Mouse (Mus musculus): ENCODE results near the gene Fem1a. TPM values are rescaled to one million over a fixed set of nuclear protein-coding genes. Genes with fewer than 3 reads are reported as not detected.
"Not testable (repeated sequence)": the region's sequence is repeated elsewhere in the genome, so short reads cannot be mapped to it uniquely, and the experiment has no call there.

Gene Fem1a
- polyA plus RNA-seq, 1 experiment from 2014 or later: 15.3 TPM

DNA sequence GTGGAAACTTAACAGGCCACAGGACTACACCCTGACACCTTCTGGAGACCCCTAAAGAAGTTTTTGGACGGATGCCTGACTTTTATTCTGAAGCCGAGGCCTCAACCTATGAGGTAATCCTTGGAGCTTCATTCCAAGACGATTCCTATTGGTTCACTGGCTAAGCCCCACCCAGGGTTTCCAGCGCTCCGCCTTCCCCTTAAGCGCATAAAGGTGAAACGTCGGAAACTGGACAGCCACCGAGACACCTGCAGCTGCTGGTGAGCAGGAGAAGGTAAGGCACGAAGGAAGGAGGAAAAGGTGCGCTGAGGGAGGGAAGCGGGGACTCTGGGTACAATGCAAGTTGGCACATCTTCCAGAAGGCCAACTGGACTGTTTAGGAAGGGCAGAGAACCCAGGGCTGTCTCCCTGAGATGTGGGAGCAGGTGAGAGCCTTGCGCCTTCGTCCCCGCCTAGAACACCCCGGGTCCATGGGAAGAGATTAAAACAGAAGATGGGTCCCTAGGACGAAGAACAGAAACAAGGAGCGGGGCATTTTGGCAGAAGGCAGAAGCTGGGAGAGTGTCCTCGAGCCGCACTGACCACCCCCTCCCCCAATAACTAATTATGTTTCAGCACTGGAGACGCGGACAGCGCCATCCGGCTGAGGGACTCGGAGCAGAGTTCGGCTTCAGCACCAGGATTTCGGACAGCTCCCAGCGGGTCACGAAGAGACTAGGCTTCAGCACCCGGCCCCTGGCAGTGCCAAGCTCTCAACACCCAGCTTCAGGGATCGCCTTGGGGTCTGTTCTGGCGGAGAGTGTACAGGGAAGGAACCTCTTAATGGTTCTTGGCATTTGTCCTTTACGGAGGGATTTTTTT lies 14.8 kb upstream of the Fem1a start:
- ATAC-seq (replicated peaks; ENCODE audit: low FRiP score, low TSS enrichment, low read depth) (peak; percentile 65; the same call in 1 of the 2 replicates), DNase-seq (ENCODE audit: low spot score) (peak; percentile 99)
- Histone ChIP-seq H3K4me1 (replicated peaks; ENCODE audit: control insufficient read depth, insufficient read depth, low read length) (no peaks in the 10 kb centered on the region), H3K27me3 (replicated peaks; ENCODE audit: control insufficient read depth, insufficient read depth, low read length) (peaks cover 5% of the 10 kb centered on the region; the same call in 1 of the 2 replicates), H3K36me3 (ENCODE audit: control insufficient read depth, insufficient read depth, low read length) (no peaks in the 10 kb centered on the region), H3K9ac (ENCODE audit: low read length) (no peak overlapping the region), H3K4me3 (ENCODE audit: low read depth, low read length) (0 out of 2 replicates have a peak overlapping the region, but pooled peaks have one; percentile 16), H3K27ac (ENCODE audit: low read depth) (no peak overlapping the region), H3K4me2 (ENCODE audit: low read length) (no peak overlapping the region), H3K9me3 (ENCODE audit: control insufficient read depth, low read length) (no peaks in the 10 kb centered on the region)
- under 1% methylated on average over 33 of the region's 33 CpGs for WGBS

DNA sequence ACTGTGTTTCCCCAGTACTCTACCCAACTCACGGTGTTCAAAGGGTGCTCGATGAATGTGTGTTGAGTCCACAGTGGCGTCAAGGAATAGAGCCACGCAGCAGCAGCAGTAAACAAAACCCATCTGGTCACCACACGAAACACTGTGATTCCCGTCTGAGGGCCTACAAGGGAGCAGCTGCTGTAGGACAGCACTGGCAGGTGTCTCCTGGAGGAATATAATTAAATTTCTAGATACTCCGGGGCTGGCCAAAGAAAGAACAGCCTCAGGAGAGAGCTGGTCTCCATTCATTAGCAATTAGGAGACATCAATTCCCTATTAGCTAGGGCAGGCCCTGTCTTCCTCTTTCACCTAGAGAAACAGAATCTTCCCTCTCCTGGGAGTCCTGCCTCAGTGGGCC lies 11.0 kb upstream of the Fem1a start:
- H3K4me2 ChIP-seq (ENCODE audit: low read length): no peak overlapping the region
- no peak overlapping the region for H3K27ac ChIP-seq (ENCODE audit: low read depth)
- WGBS: 57% methylated on average over 7 of the region's 7 CpGs
- no peak overlapping the region for H3K4me3 ChIP-seq (ENCODE audit: low read depth, low read length)
- no peaks in the 10 kb centered on the region for H3K9me3 ChIP-seq (ENCODE audit: control insufficient read depth, low read length)
- ATAC-seq (replicated peaks; ENCODE audit: low FRiP score, low TSS enrichment, low read depth) (no peak), DNase-seq (ENCODE audit: low spot score) (no peak)
- H3K36me3 ChIP-seq (ENCODE audit: control insufficient read depth, insufficient read depth, low read length): no peaks in the 10 kb centered on the region
- H3K4me1 ChIP-seq (replicated peaks; ENCODE audit: control insufficient read depth, insufficient read depth, low read length): no peaks in the 10 kb centered on the region
- H3K9ac ChIP-seq (ENCODE audit: low read length): no peak overlapping the region
- H3K27me3 ChIP-seq (replicated peaks; ENCODE audit: control insufficient read depth, insufficient read depth, low read length): peaks cover 5% of the 10 kb centered on the region; the same call in 1 of the 2 replicates

DNA sequence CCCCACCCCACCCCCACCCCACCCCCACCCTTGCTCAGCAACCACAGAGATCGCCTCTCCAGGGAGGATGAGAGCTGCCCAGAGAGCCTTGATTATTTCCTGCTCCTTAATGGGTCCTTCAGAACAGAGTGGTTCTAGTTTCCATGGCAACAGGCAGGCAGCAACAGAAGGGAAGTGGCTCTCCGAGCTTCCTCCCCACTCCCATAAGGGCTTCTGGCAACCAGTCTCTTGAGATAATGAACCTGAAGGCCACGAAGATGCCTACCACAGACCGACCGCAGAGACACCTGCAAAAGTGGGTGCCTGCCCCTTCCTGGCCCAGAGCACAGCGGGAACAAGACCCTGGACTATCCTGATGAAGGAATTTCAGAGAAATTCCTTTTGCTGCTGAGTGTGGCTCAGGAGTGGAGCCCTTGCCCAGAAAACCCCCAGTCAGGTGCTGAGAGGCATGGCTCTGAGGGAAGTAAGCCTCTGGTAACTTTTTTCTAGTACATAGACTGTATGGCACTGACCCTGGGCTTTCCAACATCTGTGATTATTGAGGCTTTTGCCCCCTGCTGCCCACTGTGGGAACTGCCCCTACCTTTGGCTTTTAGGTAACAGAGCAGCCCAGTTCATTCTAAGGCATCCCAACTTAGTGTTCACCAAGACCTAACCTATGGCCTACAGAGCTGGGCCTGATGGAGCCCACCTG lies 5.3 kb upstream of the Fem1a start:
- Histone ChIP-seq H3K4me2 (ENCODE audit: low read length) (no peak overlapping the region), H3K27ac (ENCODE audit: low read depth) (peak overlapping the region; percentile 62)

DNA sequence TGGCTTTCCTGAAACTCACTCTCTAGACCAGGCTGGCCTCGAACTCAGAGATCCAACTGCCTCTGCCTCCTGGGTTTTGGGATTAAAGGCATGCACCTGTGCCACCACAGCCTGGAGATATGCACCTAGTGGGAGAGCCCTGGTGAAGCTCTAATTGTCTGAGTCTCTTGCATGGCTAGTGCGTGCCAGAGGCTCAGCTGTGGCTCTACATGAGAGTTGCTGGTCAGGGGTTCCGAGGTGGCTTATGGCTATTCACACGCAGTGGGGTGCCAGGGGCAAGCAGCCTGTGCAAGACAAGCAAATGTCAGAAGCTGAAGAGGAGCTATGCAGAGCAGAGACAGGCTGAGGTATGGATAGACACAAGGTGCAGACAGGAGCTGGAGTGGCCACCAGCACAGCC lies 1.9 kb upstream of the Fem1a start:
- H3K9me3 ChIP-seq (ENCODE audit: control insufficient read depth, low read length): no peaks in the 10 kb centered on the region
- no peak overlapping the region for H3K27ac ChIP-seq (ENCODE audit: low read depth)
- H3K4me3 ChIP-seq (ENCODE audit: low read depth, low read length): no peak overlapping the region
- peaks cover 19% of the 10 kb centered on the region for H3K4me1 ChIP-seq (replicated peaks; ENCODE audit: control insufficient read depth, insufficient read depth, low read length)
- H3K9ac ChIP-seq (ENCODE audit: low read length): no peak overlapping the region
- H3K4me2 ChIP-seq (ENCODE audit: low read length): no peak overlapping the region
- H3K27me3 ChIP-seq (replicated peaks; ENCODE audit: control insufficient read depth, insufficient read depth, low read length): no peaks in the 10 kb centered on the region
- 88% methylated on average over 4 of the region's 4 CpGs for WGBS
- DNase-seq (ENCODE audit: low spot score): no peak
- no peak for ATAC-seq (replicated peaks; ENCODE audit: low FRiP score, low TSS enrichment, low read depth)
- H3K36me3 ChIP-seq (ENCODE audit: control insufficient read depth, insufficient read depth, low read length): peaks cover 17% of the 10 kb centered on the region

More for the DNA sequence above, 5.3 kb upstream of the Fem1a start:
- no peaks in the 10 kb centered on the region for H3K36me3 ChIP-seq (ENCODE audit: control insufficient read depth, insufficient read depth, low read length)
- ATAC-seq (replicated peaks; ENCODE audit: low FRiP score, low TSS enrichment, low read depth) (no peak), DNase-seq (ENCODE audit: low spot score) (peak; percentile 77)
- WGBS: 17% methylated on average over 6 of the region's 6 CpGs
- no peaks in the 10 kb centered on the region for H3K27me3 ChIP-seq (replicated peaks; ENCODE audit: control insufficient read depth, insufficient read depth, low read length)
- no peak overlapping the region for H3K4me3 ChIP-seq (ENCODE audit: low read depth, low read length)
- peaks cover 7% of the 10 kb centered on the region for H3K4me1 ChIP-seq (replicated peaks; ENCODE audit: control insufficient read depth, insufficient read depth, low read length)
- no peaks in the 10 kb centered on the region for H3K9me3 ChIP-seq (ENCODE audit: control insufficient read depth, low read length)
- H3K9ac ChIP-seq (ENCODE audit: low read length): no peak overlapping the region

DNA sequence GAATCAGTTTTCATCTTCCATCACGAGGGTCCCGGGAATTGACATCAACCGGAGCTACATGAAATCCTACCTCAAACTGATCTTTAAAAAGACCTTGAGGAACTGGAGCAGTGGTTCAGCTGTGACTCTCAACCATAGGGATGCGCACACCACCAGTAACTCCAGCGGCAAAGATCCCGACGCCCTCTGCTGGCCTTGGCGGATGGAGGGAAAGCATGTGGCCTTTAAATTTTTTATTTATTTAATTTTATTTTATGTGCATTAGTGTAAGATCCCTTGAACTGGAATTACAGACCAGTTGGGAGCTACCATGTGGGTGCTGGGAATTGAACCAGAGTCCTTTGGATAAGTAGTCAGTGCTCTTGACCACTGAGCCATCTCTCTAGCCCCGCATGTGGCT lies 1.2 kb upstream of the Fem1a start:
- ATAC-seq (replicated peaks; ENCODE audit: low FRiP score, low TSS enrichment, low read depth) (peak; percentile 10; the same call in 1 of the 2 replicates), DNase-seq (ENCODE audit: low spot score) (peak; percentile 76)
- Histone ChIP-seq H3K4me3 (ENCODE audit: low read depth, low read length) (peak overlapping the region; percentile 74; the same call in 1 of the 2 replicates), H3K4me1 (replicated peaks; ENCODE audit: control insufficient read depth, insufficient read depth, low read length) (peaks cover 21% of the 10 kb centered on the region), H3K9me3 (ENCODE audit: control insufficient read depth, low read length) (no peaks in the 10 kb centered on the region), H3K9ac (ENCODE audit: low read length) (no peak overlapping the region), H3K36me3 (ENCODE audit: control insufficient read depth, insufficient read depth, low read length) (peaks cover 24% of the 10 kb centered on the region), H3K27me3 (replicated peaks; ENCODE audit: control insufficient read depth, insufficient read depth, low read length) (no peaks in the 10 kb centered on the region), H3K27ac (ENCODE audit: low read depth) (peak overlapping the region; percentile 44; the same call in 1 of the 2 replicates), H3K4me2 (ENCODE audit: low read length) (peak overlapping the region; percentile 75)
- 17% methylated on average over 9 of the region's 9 CpGs for WGBS

DNA sequence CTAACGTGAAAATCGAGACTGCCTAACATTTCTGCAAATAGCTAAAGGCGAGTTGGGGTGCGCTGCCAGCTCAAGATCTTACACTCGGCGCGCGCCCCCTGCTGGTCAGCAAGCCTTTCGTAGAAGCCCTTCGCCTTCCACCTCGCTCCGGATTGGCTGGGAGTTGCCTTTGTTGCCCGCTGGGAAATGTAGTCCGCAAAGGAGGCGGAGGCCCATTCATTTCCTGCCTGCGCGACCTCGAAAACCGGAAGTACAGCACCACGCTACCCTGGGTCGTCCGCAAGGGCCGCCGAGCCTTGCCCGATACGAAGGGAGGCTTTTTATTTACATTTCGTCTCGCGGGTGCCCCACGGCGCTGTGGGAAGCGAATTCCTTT lies 759 bp upstream of the Fem1a start:
- Histone ChIP-seq H3K9ac (ENCODE audit: low read length) (peak overlapping the region; percentile 51; the same call in 1 of the 2 replicates), H3K9me3 (ENCODE audit: control insufficient read depth, low read length) (no peaks in the 10 kb centered on the region), H3K4me2 (ENCODE audit: low read length) (peak overlapping the region; percentile 75), H3K4me3 (ENCODE audit: low read depth, low read length) (peak overlapping the region; percentile 74), H3K36me3 (ENCODE audit: control insufficient read depth, insufficient read depth, low read length) (peaks cover 28% of the 10 kb centered on the region), H3K27ac (ENCODE audit: low read depth) (peak overlapping the region; percentile 94), H3K27me3 (replicated peaks; ENCODE audit: control insufficient read depth, insufficient read depth, low read length) (no peaks in the 10 kb centered on the region), H3K4me1 (replicated peaks; ENCODE audit: control insufficient read depth, insufficient read depth, low read length) (peaks cover 21% of the 10 kb centered on the region)
- ATAC-seq (replicated peaks; ENCODE audit: low FRiP score, low TSS enrichment, low read depth) (peak; percentile 90), DNase-seq (ENCODE audit: low spot score) (peak; percentile 95)
- WGBS: under 1% methylated on average over 32 of the region's 32 CpGs

DNA sequence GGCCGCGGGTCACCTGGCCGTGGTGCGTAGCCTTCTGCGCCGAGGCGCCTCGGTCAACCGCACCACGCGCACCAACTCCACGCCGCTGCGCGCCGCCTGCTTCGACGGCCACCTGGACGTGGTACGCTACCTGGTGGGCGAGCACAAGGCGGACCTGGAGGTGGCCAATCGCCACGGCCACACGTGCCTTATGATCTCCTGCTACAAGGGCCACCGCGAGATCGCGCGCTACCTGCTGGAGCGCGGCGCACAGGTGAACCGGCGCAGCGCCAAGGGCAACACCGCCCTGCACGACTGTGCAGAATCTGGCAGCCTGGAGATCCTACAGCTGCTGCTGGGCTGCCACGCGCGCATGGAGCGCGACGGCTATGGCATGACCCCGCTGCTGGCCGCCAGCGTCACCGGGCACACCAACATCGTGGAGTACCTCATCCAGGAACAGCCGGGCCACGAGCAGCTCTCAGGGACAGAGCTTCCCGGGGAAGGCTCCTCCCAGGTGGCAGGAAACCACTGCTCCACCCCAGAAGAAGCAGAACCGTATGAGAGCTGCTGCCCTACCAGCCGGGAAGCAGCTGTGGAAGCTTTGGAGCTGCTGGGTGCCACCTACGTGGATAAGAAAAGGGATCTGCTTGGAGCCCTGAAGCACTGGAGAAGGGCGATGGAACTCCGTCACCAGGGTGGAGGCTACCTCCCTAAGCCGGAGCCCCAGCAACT lies 728 bp downstream of the Fem1a start:
- Histone ChIP-seq H3K4me3 (ENCODE audit: low read depth, low read length) (peak overlapping the region; percentile 74), H3K4me1 (replicated peaks; ENCODE audit: control insufficient read depth, insufficient read depth, low read length) (peaks cover 14% of the 10 kb centered on the region), H3K27ac (ENCODE audit: low read depth) (no peak overlapping the region), H3K27me3 (replicated peaks; ENCODE audit: control insufficient read depth, insufficient read depth, low read length) (no peaks in the 10 kb centered on the region), H3K9me3 (ENCODE audit: control insufficient read depth, low read length) (no peaks in the 10 kb centered on the region), H3K9ac (ENCODE audit: low read length) (peak overlapping the region; percentile 53), H3K36me3 (ENCODE audit: control insufficient read depth, insufficient read depth, low read length) (peaks cover 41% of the 10 kb centered on the region), H3K4me2 (ENCODE audit: low read length) (peak overlapping the region; percentile 87)
- ATAC-seq (replicated peaks; ENCODE audit: low FRiP score, low TSS enrichment, low read depth) (no peak), DNase-seq (ENCODE audit: low spot score) (no peak)
- WGBS: 9% methylated on average over 55 of the region's 58 CpGs

DNA sequence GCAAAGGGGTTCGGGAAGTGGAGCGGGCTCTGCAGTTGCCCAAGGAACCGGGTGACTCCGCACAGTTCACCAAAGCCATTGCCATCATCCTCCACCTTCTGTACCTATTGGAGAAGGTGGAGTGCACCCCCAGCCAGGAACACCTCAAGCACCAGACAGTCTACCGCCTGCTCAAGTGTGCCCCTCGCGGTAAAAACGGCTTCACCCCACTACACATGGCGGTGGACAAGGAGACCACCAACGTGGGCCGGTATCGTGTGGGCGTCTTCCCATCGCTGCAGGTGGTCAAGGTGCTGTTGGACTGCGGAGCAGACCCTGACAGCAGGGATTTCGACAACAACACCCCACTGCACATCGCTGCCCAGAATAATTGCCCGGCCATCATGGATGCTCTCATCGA lies 1.7 kb downstream of the Fem1a start:
- not testable (repeated sequence) for H3K9ac ChIP-seq (ENCODE audit: low read length); H3K4me2 ChIP-seq (ENCODE audit: low read length); DNase-seq (ENCODE audit: low spot score); H3K9me3 ChIP-seq (ENCODE audit: control insufficient read depth, low read length); ATAC-seq (replicated peaks; ENCODE audit: low FRiP score, low TSS enrichment, low read depth); H3K27me3 ChIP-seq (replicated peaks; ENCODE audit: control insufficient read depth, insufficient read depth, low read length); H3K27ac ChIP-seq (ENCODE audit: low read depth); H3K4me3 ChIP-seq (ENCODE audit: low read depth, low read length)
- H3K4me1 ChIP-seq (replicated peaks; ENCODE audit: control insufficient read depth, insufficient read depth, low read length): peaks cover 14% of the 10 kb centered on the region
- H3K36me3 ChIP-seq (ENCODE audit: control insufficient read depth, insufficient read depth, low read length): peaks cover 47% of the 10 kb centered on the region
- WGBS: 94% methylated on average over 19 of the region's 19 CpGs

Data from intestine, embryonic 14.5 days (tissue).